Mouse (Mus musculus): ENCODE results near the gene 2310079G19Rik.

DNA sequence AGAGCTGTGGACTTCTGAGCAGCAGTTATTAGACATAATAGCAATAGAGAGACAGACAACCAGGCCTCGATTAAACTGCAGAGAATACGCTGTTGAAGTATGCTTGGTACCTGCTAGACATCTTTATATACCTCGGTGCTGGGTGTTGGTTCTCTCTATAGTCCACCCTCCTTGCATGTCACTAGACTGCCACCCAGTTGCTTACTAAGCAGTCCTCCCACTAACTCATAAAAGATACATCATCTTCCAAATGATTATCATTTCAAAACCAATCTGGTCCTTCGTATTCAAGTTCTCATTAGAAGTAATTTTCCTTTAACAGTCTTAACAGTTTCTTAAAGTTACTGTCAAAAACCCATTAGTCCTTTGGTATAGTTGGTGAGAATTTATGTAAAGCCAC lies at the start of gene 2310079G19Rik:
- TF ChIP-seq POLR2A (IDR thresholded peaks at IDR 0.05; ENCODE audit: insufficient read depth, low read depth, low read length) (no peak), CTCF (IDR thresholded peaks at IDR 0.05) (no peak)
